Mouse (Mus musculus) forebrain, postnatal 0 days (tissue): ENCODE data around the gene AI837181. TPM values are rescaled to one million over a fixed set of nuclear protein-coding genes. Genes with fewer than 3 reads are reported as not detected.

Source experiments
- ATAC-seq: fragments of 200-750 bp; cut with Nextera tagmentation; 2 replicates; pipeline ENCODE4 v1.8.0; 2017; ENCODE audit warnings: mild to moderate bottlenecking, moderate library complexity
- DNase-seq: peaks from one replicate; pipeline ENCODE4 v3.0.0-alpha.2; 2015
- H3K27ac ChIP-seq: fragments of 300-500 bp; sonication (generic); 2 replicates; pipeline ENCODE4 v1.5.1; 2014; ENCODE audit warnings: low read depth, mild to moderate bottlenecking, antibody characterized with exemption, low read length, moderate library complexity, mixed read lengths
- H3K27me3 ChIP-seq: fragments of 300-500 bp; sonication (generic); 2 replicates; pipeline ENCODE4 v1.6.1; 2014; ENCODE audit warnings: mild to moderate bottlenecking, low read length, mixed read lengths; ENCODE audit not compliant: insufficient read depth
- H3K36me3 ChIP-seq: fragments of 300-500 bp; sonication (generic); 2 replicates; pipeline ENCODE4 v1.6.1; 2014; ENCODE audit warnings: mild to moderate bottlenecking, moderate library complexity; ENCODE audit not compliant: insufficient read depth
- H3K4me1 ChIP-seq: fragments of 300-500 bp; sonication (generic); 2 replicates; pipeline ENCODE4 v1.6.1; 2014; ENCODE audit warnings: antibody characterized with exemption; ENCODE audit not compliant: insufficient read depth
- H3K4me2 ChIP-seq: fragments of 300-500 bp; sonication (generic); 2 replicates; pipeline ENCODE4 v1.6.1; 2014; ENCODE audit warnings: low read depth, mild to moderate bottlenecking, moderate library complexity
- H3K4me3 ChIP-seq: fragments of 300-500 bp; sonication (generic); 2 replicates; pipeline ENCODE4 v1.5.1; 2014; ENCODE audit warnings: low read depth, low read length, mixed read lengths
- H3K9ac ChIP-seq: fragments of 300-500 bp; sonication (generic); 2 replicates; pipeline ENCODE4 v1.6.1; 2014; ENCODE audit warnings: mild to moderate bottlenecking
- H3K9me3 ChIP-seq: fragments of 300-500 bp; sonication (generic); 2 replicates; pipeline ENCODE4 v1.6.1; 2016; ENCODE audit warnings: low read length
- CTCF ChIP-seq: sonication (generic); IDR thresholded peaks from 2 replicates; pipeline ENCODE4 v1.5.1; 2016; ENCODE audit warnings: antibody characterized with exemption, control low read depth, low read depth
- whole genome bisulfite sequencing: fragments of 180-500 bp; shearing (Covaris S2); extraction: QIAGEN DNeasy Blood & Tissue Kit; methylation state at CpG from one replicate; pipeline ENCODE4 v1.1.7; 2014; 5-methylcytosine and 5-hydroxymethylcytosine counted together
- polyA plus RNA-seq: library from polyadenylated mRNA; unstranded; fragments of >200 nt; fragmentation: Nextera tagmentation; extraction: Ambion mirVana; gene quantifications from 2 replicates; pipeline ENCODE4 v1.2.1, GENCODE M21; 2015
- total RNA-seq: library from RNA; depleted of rRNA; stranded (reverse); fragments of >200 nt; gene quantifications from 2 replicates; pipeline ENCODE4 v1.2.3, GENCODE M21; 2014

Gene AI837181
- total and polyA plus RNA-seq, 2 experiments from 2014 or later = 56.6 to 72.5 TPM

DNA sequence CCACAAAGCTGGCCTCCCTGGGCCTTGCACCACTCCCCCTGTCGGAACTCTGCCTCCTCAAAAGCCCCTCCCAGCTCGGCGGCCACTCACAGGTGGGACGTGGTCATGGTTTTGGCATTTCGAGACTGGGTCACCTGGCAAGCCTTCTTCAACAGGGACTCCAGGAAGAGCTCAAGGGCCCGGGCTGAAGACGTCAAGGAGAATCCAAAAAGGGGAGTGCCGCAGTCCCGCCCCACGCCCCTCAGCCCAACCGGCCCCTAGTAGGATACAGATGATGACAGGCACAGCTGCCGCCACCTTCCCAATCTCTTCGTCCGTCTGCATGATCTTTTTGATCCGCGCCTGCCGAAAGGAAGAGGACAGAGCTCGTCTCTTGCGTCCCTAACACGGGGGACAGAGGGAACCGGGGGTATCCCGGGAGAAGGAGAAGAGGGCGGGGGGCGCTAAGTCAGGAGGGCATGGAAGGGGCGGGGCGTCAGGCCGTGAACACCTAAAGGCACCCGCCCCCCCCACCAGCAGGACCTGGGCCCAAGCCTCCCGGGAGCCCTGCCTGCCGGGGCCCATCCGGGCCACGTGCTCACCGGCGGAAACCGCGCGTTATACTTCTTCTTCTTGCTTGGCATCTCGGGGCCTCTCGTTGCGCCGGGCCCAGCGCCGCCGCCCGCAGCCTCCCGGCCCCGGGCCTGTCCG is 707 bp upstream of the AI837181 start:
- Histone ChIP-seq H3K36me3 (peaks cover 45% of the 10 kb centered on the region), H3K9me3 (no peaks in the 10 kb centered on the region), H3K4me3 (peak overlapping the region; percentile 58), H3K27me3 (no peaks in the 10 kb centered on the region), H3K4me2 (peak overlapping the region; percentile 67), H3K27ac (peak overlapping the region; percentile 85), H3K4me1 (peaks cover 8% of the 10 kb centered on the region; the same call in 1 of the 2 replicates), H3K9ac (peak overlapping the region; percentile 83)
- TF ChIP-seq CTCF = peak; percentile 37
- ATAC-seq = peak; percentile 56
- 3% methylated on average over 43 of the region's 48 CpGs for WGBS
- peak; percentile 72 for DNase-seq

- ATAC-seq (no peak), DNase-seq (no peak)
- Histone ChIP-seq H3K4me2 (peak overlapping the region; percentile 67), H3K4me3 (peak overlapping the region; percentile 58), H3K27ac (no peak overlapping the region; the same call in 1 of the 2 replicates), H3K36me3 (peaks cover 27% of the 10 kb centered on the region), H3K27me3 (no peaks in the 10 kb centered on the region), H3K4me1 (peaks cover 8% of the 10 kb centered on the region; the same call in 1 of the 2 replicates), H3K9me3 (no peaks in the 10 kb centered on the region), H3K9ac (peak overlapping the region; percentile 83)
- TF ChIP-seq CTCF = no peak
- 93% methylated on average over 18 of the region's 18 CpGs for WGBS
These were observed 1.1 kb downstream of the AI837181 start for GRCm38 (mm10) chr19:5425906-5426565.

GRCm38 (mm10) chr19:5426640-5427290 is 1.8 kb downstream of the AI837181 start:
- H3K4me2 ChIP-seq = no peak overlapping the region
- no peak overlapping the region for H3K27ac ChIP-seq
- no peaks in the 10 kb centered on the region for H3K27me3 ChIP-seq
- no peak overlapping the region for H3K4me3 ChIP-seq
- no peaks in the 10 kb centered on the region for H3K9me3 ChIP-seq
- H3K4me1 ChIP-seq = peaks cover 8% of the 10 kb centered on the region; the same call in 1 of the 2 replicates
- WGBS = 92% methylated on average over 13 of the region's 13 CpGs
- H3K36me3 ChIP-seq = peaks cover 24% of the 10 kb centered on the region
- no peak for ATAC-seq
- no peak overlapping the region for H3K9ac ChIP-seq
- DNase-seq = no peak
- no peak for TF ChIP-seq CTCF

DNA sequence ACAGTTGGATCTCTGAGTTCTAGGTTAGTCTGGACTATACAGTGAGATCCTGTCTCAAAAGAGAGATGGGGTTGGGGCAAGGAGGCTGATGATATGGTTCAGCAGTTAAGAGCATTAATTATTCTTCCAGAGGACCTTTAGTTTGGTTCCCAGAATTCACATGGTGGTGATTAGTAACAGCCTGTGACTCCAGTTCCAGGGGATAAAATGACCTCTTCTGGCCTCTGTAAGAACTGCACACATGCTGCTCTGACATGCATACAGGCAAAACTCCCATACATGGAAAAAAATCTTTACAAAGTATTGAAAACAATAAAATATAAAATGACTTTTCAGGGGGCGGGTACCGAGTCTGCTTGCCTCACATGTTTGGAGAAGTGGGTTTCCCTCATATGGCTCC is 3.1 kb downstream of the AI837181 start:
- no peaks in the 10 kb centered on the region for H3K9me3 ChIP-seq
- peak; percentile 52 for TF ChIP-seq CTCF
- H3K4me3 ChIP-seq = no peak overlapping the region
- no peaks in the 10 kb centered on the region for H3K27me3 ChIP-seq
- H3K4me1 ChIP-seq = peaks cover 7% of the 10 kb centered on the region; the same call in 1 of the 2 replicates
- H3K9ac ChIP-seq = no peak overlapping the region
- ATAC-seq = no peak
- no peak overlapping the region for H3K27ac ChIP-seq
- 90% methylated on average over 2 of the region's 2 CpGs for WGBS
- H3K36me3 ChIP-seq = peaks cover 14% of the 10 kb centered on the region; the same call in 1 of the 2 replicates
- DNase-seq = no peak
- no peak overlapping the region for H3K4me2 ChIP-seq

DNA sequence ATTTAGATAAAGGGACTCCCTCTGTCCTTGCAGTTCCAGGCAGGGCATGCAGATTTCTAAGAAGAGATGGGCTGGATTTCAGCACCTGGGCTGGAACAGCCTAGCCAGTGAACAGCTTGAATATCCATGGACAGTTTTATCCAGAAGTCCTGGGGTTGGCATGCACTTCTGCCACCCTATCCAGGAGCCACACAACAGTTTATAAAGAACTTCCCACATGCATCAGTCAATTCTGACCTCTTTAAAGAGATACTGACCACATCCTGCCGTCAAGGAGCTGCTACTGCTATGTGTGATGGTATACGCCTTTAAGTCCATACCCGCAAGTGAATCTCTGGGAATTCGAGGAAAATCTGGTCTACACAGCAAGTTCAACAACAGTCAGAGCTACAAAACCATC is 4.3 kb downstream of the AI837181 start:
- Histone ChIP-seq H3K4me1 (no peaks in the 10 kb centered on the region), H3K9me3 (no peaks in the 10 kb centered on the region), H3K36me3 (peaks cover 14% of the 10 kb centered on the region; the same call in 1 of the 2 replicates), H3K9ac (no peak overlapping the region), H3K27ac (no peak overlapping the region), H3K4me3 (no peak overlapping the region), H3K27me3 (no peaks in the 10 kb centered on the region), H3K4me2 (no peak overlapping the region)
- DNase-seq (no peak), ATAC-seq (no peak)
- no peak for TF ChIP-seq CTCF
- WGBS = 86% methylated on average over 4 of the region's 4 CpGs

GRCm38 (mm10) chr19:5429806-5430205 is 4.9 kb downstream of the AI837181 start:
- Histone ChIP-seq H3K36me3 (peaks cover 14% of the 10 kb centered on the region; the same call in 1 of the 2 replicates), H3K27me3 (no peaks in the 10 kb centered on the region), H3K9me3 (no peaks in the 10 kb centered on the region), H3K27ac (no peak overlapping the region), H3K4me1 (no peaks in the 10 kb centered on the region), H3K4me2 (no peak overlapping the region), H3K4me3 (no peak overlapping the region), H3K9ac (no peak overlapping the region)
- ATAC-seq (no peak), DNase-seq (no peak)
- WGBS = 64% methylated on average over 8 of the region's 8 CpGs
- TF ChIP-seq CTCF = no peak

DNA sequence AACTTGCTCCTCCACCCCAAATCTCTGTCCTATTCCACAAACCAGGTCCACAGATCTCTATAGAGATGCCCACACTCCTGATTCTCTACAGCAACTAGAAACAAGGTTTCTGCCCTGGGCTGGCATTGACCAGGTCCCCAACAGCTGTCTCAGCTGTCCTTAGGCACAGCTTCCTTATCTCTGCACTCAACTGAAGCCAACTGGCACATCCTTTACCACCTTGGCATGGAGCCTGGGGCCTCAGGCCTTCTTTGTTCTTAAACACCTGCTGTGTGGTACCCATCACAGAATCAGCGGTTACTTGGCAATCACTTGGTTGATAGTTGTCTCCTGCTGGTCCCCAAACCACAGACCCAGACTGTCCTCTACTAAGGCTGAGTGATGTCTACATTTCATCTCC is 5.5 kb downstream of the AI837181 start:
- H3K27me3 ChIP-seq = no peaks in the 10 kb centered on the region
- H3K4me3 ChIP-seq = no peak overlapping the region

More for the DNA sequence above, 5.5 kb downstream of the AI837181 start:
- ATAC-seq = no peak
- no peak for TF ChIP-seq CTCF
- Histone ChIP-seq H3K4me1 (no peaks in the 10 kb centered on the region), H3K4me2 (no peak overlapping the region), H3K36me3 (peaks cover 14% of the 10 kb centered on the region; the same call in 1 of the 2 replicates), H3K9ac (no peak overlapping the region), H3K27ac (no peak overlapping the region), H3K9me3 (no peaks in the 10 kb centered on the region)
- no peak for DNase-seq
- WGBS = 25% methylated on average over 1 of the region's 1 CpGs
